Mouse (Mus musculus): ENCODE measurements at regions not wholly inside any gene's neighbourhood (a gene's known extent, or its start where the extent isn't known, plus 50 kb on each side); places are given as distances from the start of the nearest gene placed in this dataset.

- Histone ChIP-seq H3K27ac (ENCODE audit: insufficient read depth, low read depth) (no peak overlapping the region), H3K9ac (ENCODE audit: insufficient read depth, low read depth) (no peak overlapping the region), H3K36me3 (replicated peaks in 1 of 2; ENCODE audit: control insufficient read depth in 1 of 2, insufficient read depth in 1 of 2, low read length in 1 of 2) (no peaks in the 10 kb centered on the region), H3K79me2 (replicated peaks; ENCODE audit: control insufficient read depth, extremely low read depth, insufficient read depth, poor library complexity, severe bottlenecking) (no peaks in the 10 kb centered on the region), H3K4me1 (ENCODE audit: control insufficient read depth in 1 of 2, insufficient read depth in 2 of 2) (no peaks in the 10 kb centered on the region), H3K4me2 (ENCODE audit: insufficient read depth, low read depth, poor library complexity, severe bottlenecking) (no peak overlapping the region), H3K27me3 (replicated peaks) (no peaks in the 10 kb centered on the region), H3K9me3 (replicated peaks; ENCODE audit: low read length) (peaks cover 3% of the 10 kb centered on the region), H3K4me3 (replicated peaks in 1 of 3; ENCODE audit: low read depth in 2 of 3, low read length in 2 of 3, poor library complexity in 1 of 3) (no peak overlapping the region)
- dilution Hi-C loops (cut with MboI; ENCODE audit: extremely low pct_ligation_motif_present, extremely low pct_unique_long_range_greater_than_20kb, low sequenced_read_pairs) (no loop called here), in situ Hi-C loops (cut with MboI; ENCODE audit: low pct_ligation_motif_present, low pct_unique_long_range_greater_than_20kb, low sequenced_read_pairs) (no loop called here)
- TF ChIP-seq UBTF (IDR thresholded peaks at IDR 0.05; ENCODE audit: low read depth, low read length) (no peak), HCFC1 (IDR thresholded peaks at IDR 0.05; ENCODE audit: low read depth, low read length) (no peak), ZMIZ1 (IDR thresholded peaks at IDR 0.05; ENCODE audit: low read depth, low read length) (no peak), CHD2 (IDR thresholded peaks at IDR 0.05; ENCODE audit: low read length) (no peak), JUN (IDR thresholded peaks at IDR 0.05; ENCODE audit: insufficient read depth, low read depth, low read length) (no peak), MAX (IDR thresholded peaks at IDR 0.05; ENCODE audit: low read length) (no peak), ELF1 (IDR thresholded peaks at IDR 0.05; ENCODE audit: low read depth, low read length) (no peak), TCF12 (IDR thresholded peaks at IDR 0.05; ENCODE audit: low read depth, low read length) (no peak), ETS1 (conservative IDR thresholded peaks at IDR 0.05; ENCODE audit: low read depth, low read length) (no peak), CHD1 (IDR thresholded peaks at IDR 0.05; ENCODE audit: low read depth, low read length) (no peak), USF1 (IDR thresholded peaks at IDR 0.05; ENCODE audit: low read depth, low read length) (no peak)
- no peak for DNase-seq (ENCODE audit: extremely low read depth)
Observed at GRCm38 (mm10) chr9:30766171-30766570, 156.1 kb downstream of the Adamts15 start.

- Histone ChIP-seq H3K36me3 (replicated peaks in 1 of 2; ENCODE audit: control insufficient read depth in 1 of 2, insufficient read depth in 1 of 2, low read length in 1 of 2) (no peaks in the 10 kb centered on the region), H3K4me3 (replicated peaks in 1 of 3; ENCODE audit: low read depth in 2 of 3, low read length in 2 of 3, poor library complexity in 1 of 3) (no peak overlapping the region), H3K79me2 (replicated peaks; ENCODE audit: control insufficient read depth, extremely low read depth, insufficient read depth, poor library complexity, severe bottlenecking) (no peaks in the 10 kb centered on the region), H3K27me3 (replicated peaks) (no peaks in the 10 kb centered on the region), H3K4me2 (ENCODE audit: insufficient read depth, low read depth, poor library complexity, severe bottlenecking) (no peak overlapping the region), H3K4me1 (ENCODE audit: control insufficient read depth in 1 of 2, insufficient read depth in 2 of 2) (no peaks in the 10 kb centered on the region), H3K9me3 (replicated peaks; ENCODE audit: low read length) (peaks cover 3% of the 10 kb centered on the region), H3K9ac (ENCODE audit: insufficient read depth, low read depth) (no peak overlapping the region), H3K27ac (ENCODE audit: insufficient read depth, low read depth) (no peak overlapping the region)
- TF ChIP-seq USF1 (IDR thresholded peaks at IDR 0.05; ENCODE audit: low read depth, low read length), result no peak
- no peak for TF ChIP-seq MAX (IDR thresholded peaks at IDR 0.05; ENCODE audit: low read length)
- no peak for TF ChIP-seq POLR2A (IDR thresholded peaks at IDR 0.05; ENCODE audit: low read depth, low read length)
- TF ChIP-seq MAFK (IDR thresholded peaks at IDR 0.05; ENCODE audit: insufficient replicate concordance, low read length), result no peak
- TF ChIP-seq JUND (conservative IDR thresholded peaks at IDR 0.05; ENCODE audit: low read depth, low read length), result no peak
- TF ChIP-seq ZMIZ1 (IDR thresholded peaks at IDR 0.05; ENCODE audit: low read depth, low read length), result no peak
- no peak for TF ChIP-seq POLR2AphosphoS2 (IDR thresholded peaks at IDR 0.05; ENCODE audit: low read depth, low read length)
- TF ChIP-seq CHD1 (IDR thresholded peaks at IDR 0.05; ENCODE audit: low read depth, low read length), result no peak
- dilution Hi-C loops (cut with MboI; ENCODE audit: extremely low pct_ligation_motif_present, extremely low pct_unique_long_range_greater_than_20kb, low sequenced_read_pairs), result no loop called here
- DNase-seq (ENCODE audit: extremely low read depth), result no peak
- in situ Hi-C loops (cut with MboI; ENCODE audit: low pct_ligation_motif_present, low pct_unique_long_range_greater_than_20kb, low sequenced_read_pairs), result no loop called here
Observed at GRCm38 (mm10) chr9:30765017-30765569, 157.2 kb downstream of the Adamts15 start.

Data from CH12.LX (cell line).